Mouse (Mus musculus): Measurements from ENCODE around the gene Chpt1.

The Chpt1 gene

DNA sequence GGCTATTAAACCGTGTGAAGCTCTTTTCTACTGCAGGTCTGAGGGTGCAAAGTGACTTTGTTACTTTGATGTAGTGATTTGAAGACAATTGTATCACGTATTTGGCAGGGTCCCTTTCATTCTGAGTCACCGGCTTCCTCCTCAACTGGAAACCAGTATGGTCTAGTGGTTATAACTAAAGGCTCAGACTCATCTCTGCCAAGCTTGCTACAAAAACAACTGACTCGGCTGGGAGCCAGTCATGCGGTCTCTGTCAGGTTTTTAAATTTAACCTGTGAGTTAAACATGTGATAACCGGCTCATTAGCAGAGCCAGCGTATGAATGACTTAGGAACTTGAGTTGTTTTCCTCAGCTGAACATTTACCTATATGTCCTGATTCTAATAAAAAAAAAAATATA lies 98.1 kb downstream of the Chpt1 start:
- Histone ChIP-seq H3K27me3 (ENCODE audit: insufficient read depth, low read length) (no peaks in the 10 kb centered on the region), H3K4me1 (replicated peaks; ENCODE audit: low read depth, low read length) (peaks cover 5% of the 10 kb centered on the region), H3K9me3 (ENCODE audit: low read length) (no peaks in the 10 kb centered on the region), H3K4me3 (replicated peaks; ENCODE audit: low read length) (no peak overlapping the region), H3K36me3 (ENCODE audit: insufficient read depth, low read length) (peaks cover 8% of the 10 kb centered on the region; the same call in 1 of the 2 replicates)
- TF ChIP-seq NANOG (IDR thresholded peaks at IDR 0.05; ENCODE audit: borderline replicate concordance, low read length) (no peak), CTCF (conservative IDR thresholded peaks at IDR 0.05; ENCODE audit: low read length) (no peak), POU5F1 (IDR thresholded peaks at IDR 0.05; ENCODE audit: borderline replicate concordance, low read length) (no peak)

- no peak overlapping the region for H3K4me3 ChIP-seq (replicated peaks; ENCODE audit: low read length)
- H3K4me1 ChIP-seq (replicated peaks; ENCODE audit: low read depth, low read length): peaks cover 5% of the 10 kb centered on the region
- H3K27me3 ChIP-seq (ENCODE audit: insufficient read depth, low read length): no peaks in the 10 kb centered on the region
- 0 out of 2 replicates have a peak, but pooled peaks cover 4% of the 10 kb centered on the region for H3K36me3 ChIP-seq (ENCODE audit: insufficient read depth, low read length)
- H3K9me3 ChIP-seq (ENCODE audit: low read length): no peaks in the 10 kb centered on the region
- TF ChIP-seq POU5F1 (IDR thresholded peaks at IDR 0.05; ENCODE audit: borderline replicate concordance, low read length) (no peak), CTCF (conservative IDR thresholded peaks at IDR 0.05; ENCODE audit: low read length) (no peak), NANOG (IDR thresholded peaks at IDR 0.05; ENCODE audit: borderline replicate concordance, low read length) (no peak)
Measured at GRCm38 (mm10) chr10:88404220-88404619, 99.7 kb downstream of the Chpt1 start.

- TF ChIP-seq CTCF (conservative IDR thresholded peaks at IDR 0.05; ENCODE audit: low read length) (no peak), POU5F1 (IDR thresholded peaks at IDR 0.05; ENCODE audit: borderline replicate concordance, low read length) (no peak), NANOG (IDR thresholded peaks at IDR 0.05; ENCODE audit: borderline replicate concordance, low read length) (no peak)
- Histone ChIP-seq H3K4me3 (replicated peaks; ENCODE audit: low read length) (no peak overlapping the region), H3K4me1 (replicated peaks; ENCODE audit: low read depth, low read length) (peaks cover 5% of the 10 kb centered on the region), H3K9me3 (ENCODE audit: low read length) (no peaks in the 10 kb centered on the region), H3K27me3 (ENCODE audit: insufficient read depth, low read length) (no peaks in the 10 kb centered on the region), H3K36me3 (ENCODE audit: insufficient read depth, low read length) (0 out of 2 replicates have a peak, but pooled peaks cover 4% of the 10 kb centered on the region)
Measured at GRCm38 (mm10) chr10:88403021-88403420, 100.9 kb downstream of the Chpt1 start.

Data from E14TG2a.4 (cell line).